ENCODE assay signal across 11 mouse cellular contexts in genomic region chr14:20328474-20328873, GRCm38 (mm10). TPM values are rescaled to one million over a fixed set of nuclear protein-coding genes. Genes with fewer than 3 reads are reported as not detected.
DNase-seq lines count a peak whose midpoint lies in the region; ATAC-seq and TF ChIP-seq lines count a peak whose summit lies in the region.
"Had no signal": no experiment of that assay in that cellular context is flagged by ENCODE, and none has a peak within 500 bp of the region (broad histone marks: within the 10 kb centered on the region; RNA-seq: fewer than 3 reads in every experiment).

No protein-coding gene starts in this region.

- H3K4me3 ChIP-seq in left cerebral cortex, adult 2 months: no peak overlapping the region
- H3K4me3 ChIP-seq in kidney, embryonic 15.5 days (replicated peaks): no peak overlapping the region
- no peak overlapping the region for H3K4me3 ChIP-seq in stomach, postnatal 0 days (ENCODE audit: low read depth, low read length)
- H3K4me3 ChIP-seq: limb, embryonic 13.5 days; neural tube, embryonic 13.5 days had no signal

- TF ChIP-seq EP300 in stomach, postnatal 0 days (optimal IDR thresholded peaks at IDR 0.05): no peak

- no peaks in the 10 kb centered on the region for H3K9me3 ChIP-seq in kidney, embryonic 15.5 days (replicated peaks)
- H3K9me3 ChIP-seq in stomach, postnatal 0 days (ENCODE audit: control insufficient read depth, low read length): no peaks in the 10 kb centered on the region
- H3K9me3 ChIP-seq: limb, embryonic 13.5 days; neural tube, embryonic 13.5 days had no signal

- H3K36me3 ChIP-seq in kidney, embryonic 15.5 days: peaks cover 91% of the 10 kb centered on the region
- peaks cover 14% of the 10 kb centered on the region for H3K36me3 ChIP-seq in stomach, postnatal 0 days (ENCODE audit: control insufficient read depth, insufficient read depth, low read length)

- no peak for DNase-seq in left cerebral cortex, adult 2 months (ENCODE audit: extremely low spot score in 1 of 2, low spot score in 2 of 2)
- DNase-seq in left cerebral cortex, postnatal 36 days (ENCODE audit: low spot score in 2 of 2): no peak
- peak; percentile 11 for DNase-seq in brain, adult 2 months (ENCODE audit: low read depth, low spot score)
- peak; percentile 55 for DNase-seq in stomach, postnatal 0 days (ENCODE audit: low spot score)
- DNase-seq in layer of hippocampus, adult 11-12 months (ENCODE audit: low spot score): no peak
- DNase-seq: gastrocnemius, postnatal 36 days had no signal

- no peaks in the 10 kb centered on the region for H3K4me1 ChIP-seq in kidney, embryonic 15.5 days
- no peaks in the 10 kb centered on the region for H3K4me1 ChIP-seq in stomach, postnatal 0 days (replicated peaks; ENCODE audit: control insufficient read depth, insufficient read depth)
- H3K4me1 ChIP-seq: limb, embryonic 13.5 days; neural tube, embryonic 13.5 days had no signal

- intact Hi-C loops in left cerebral cortex, adult 2 months (cut with DNase I): no loop called here
- intact Hi-C loops in left cerebral cortex, postnatal 36 days (cut with DNase I): no loop called here

- H3K27me3 ChIP-seq in kidney, embryonic 15.5 days: no peaks in the 10 kb centered on the region
- no peaks in the 10 kb centered on the region for H3K27me3 ChIP-seq in stomach, postnatal 0 days (ENCODE audit: control insufficient read depth, insufficient read depth, low read length)
- H3K27me3 ChIP-seq: limb, embryonic 13.5 days; neural tube, embryonic 13.5 days had no signal

- 73% methylated on average over 9 of the region's 9 CpGs for WGBS in kidney, embryonic 15.5 days
- WGBS in stomach, postnatal 0 days: 58% methylated on average over 9 of the region's 9 CpGs

- TF ChIP-seq CTCF in left cerebral cortex, adult 2 months (IDR thresholded peaks at IDR 0.05): peak; percentile 45
- peak; percentile 76 for TF ChIP-seq CTCF in stomach, postnatal 0 days (IDR thresholded peaks at IDR 0.05; ENCODE audit: low read depth)

- H3K4me2 ChIP-seq in kidney, embryonic 15.5 days: no peak overlapping the region
- H3K4me2 ChIP-seq in stomach, postnatal 0 days (replicated peaks; ENCODE audit: low read depth): no peak overlapping the region
- H3K4me2 ChIP-seq: limb, embryonic 13.5 days; neural tube, embryonic 13.5 days had no signal

- no peak overlapping the region for H3K27ac ChIP-seq in left cerebral cortex, adult 2 months
- no peak overlapping the region for H3K27ac ChIP-seq in kidney, embryonic 15.5 days
- no peak overlapping the region for H3K27ac ChIP-seq in stomach, postnatal 0 days (replicated peaks)
- H3K27ac ChIP-seq: limb, embryonic 13.5 days; neural tube, embryonic 13.5 days had no signal

- peak; percentile 52; the same call in 1 of the 2 replicates for ATAC-seq in kidney, embryonic 15.5 days (replicated peaks; ENCODE audit: low FRiP score)
- peak; percentile 66 for ATAC-seq in stomach, postnatal 0 days (ENCODE audit: low FRiP score, low TSS enrichment)
- no peak for ATAC-seq in activated CD4-positive, CD25-positive, alpha-beta regulatory T cell, adult 4 months
- ATAC-seq in frontal cortex, adult (ENCODE audit: low TSS enrichment): no peak; the same call in 1 of the 2 replicates

- H3K9ac ChIP-seq in kidney, embryonic 15.5 days: no peak overlapping the region
- no peak overlapping the region for H3K9ac ChIP-seq in stomach, postnatal 0 days (ENCODE audit: low read length)
- H3K9ac ChIP-seq: limb, embryonic 13.5 days; neural tube, embryonic 13.5 days had no signal

RNA-seq across cellular contexts. Expression of gene Ecd, which starts 19.4 kb away (rescaled TPM):
- 10 to 100 TPM; 33.2 to 39.0 TPM for total RNA-seq in left cerebral cortex, adult 2 months (2021)
- 10 to 100 TPM; 37.1 to 41.9 TPM for total RNA-seq in left cerebral cortex, postnatal 36 days (2021)
- 54.4 and 61.5 TPM in 2 replicates for polyA plus RNA-seq in kidney, embryonic 15.5 days (2015; fragmentation: Nextera tagmentation; extraction: Ambion mirVana)
- 21.5 and 23.4 TPM in 2 replicates for polyA plus RNA-seq in stomach, postnatal 0 days (2015; fragmentation: Nextera tagmentation; extraction: Ambion mirVana)
- polyA plus RNA-seq in activated CD4-positive, CD25-positive, alpha-beta regulatory T cell, adult 4 months (2017; shearing (Covaris generic)): 10 to 100 TPM; 59.5 to 69.5 TPM

RNA-seq across cellular contexts. Expression of gene Fam149b, which starts 19.5 kb away (rescaled TPM):
- 10 to 100 TPM; 50.6 to 53.1 TPM for total RNA-seq in left cerebral cortex, adult 2 months (2021)
- total RNA-seq in left cerebral cortex, postnatal 36 days (2021): 10 to 100 TPM; 46.1 to 56.2 TPM
- 34.5 and 40.0 TPM in 2 replicates for polyA plus RNA-seq in kidney, embryonic 15.5 days (2015; fragmentation: Nextera tagmentation; extraction: Ambion mirVana)
- 13.5 and 14.8 TPM in 2 replicates for polyA plus RNA-seq in stomach, postnatal 0 days (2015; fragmentation: Nextera tagmentation; extraction: Ambion mirVana)
- polyA plus RNA-seq in activated CD4-positive, CD25-positive, alpha-beta regulatory T cell, adult 4 months (2017; shearing (Covaris generic)): 10 to 100 TPM; 38.4 to 66.1 TPM

RNA-seq across cellular contexts. Expression of gene Nudt13, which starts 34.0 kb away (rescaled TPM):
- total RNA-seq in left cerebral cortex, adult 2 months (2021): 10 to 100 TPM; 17.3 to 18.6 TPM
- 10 to 100 TPM; 17.4 to 19.5 TPM for total RNA-seq in left cerebral cortex, postnatal 36 days (2021)
- polyA plus RNA-seq in kidney, embryonic 15.5 days (2015; fragmentation: Nextera tagmentation; extraction: Ambion mirVana): 17.4 and 18.2 TPM in 2 replicates
- polyA plus RNA-seq in stomach, postnatal 0 days (2015; fragmentation: Nextera tagmentation; extraction: Ambion mirVana): 11.6 and 11.8 TPM in 2 replicates
- 10 to 100 TPM; 16.2 to 17.6 TPM for polyA plus RNA-seq in activated CD4-positive, CD25-positive, alpha-beta regulatory T cell, adult 4 months (2017; shearing (Covaris generic))

RNA-seq across cellular contexts. Expression of gene Kcnk16, which starts 59.5 kb away (rescaled TPM):
- total RNA-seq in left cerebral cortex, adult 2 months (2021): not detected
- not detected for total RNA-seq in left cerebral cortex, postnatal 36 days (2021)
- 0.21 TPM in 1 of 2 replicates, not detected in the other for polyA plus RNA-seq in kidney, embryonic 15.5 days (2015; fragmentation: Nextera tagmentation; extraction: Ambion mirVana)
- polyA plus RNA-seq in stomach, postnatal 0 days (2015; fragmentation: Nextera tagmentation; extraction: Ambion mirVana): 4.8 and 5.7 TPM in 2 replicates
- polyA plus RNA-seq in activated CD4-positive, CD25-positive, alpha-beta regulatory T cell, adult 4 months (2017; shearing (Covaris generic)): not detected
- total RNA-seq: gastrocnemius, postnatal 36 days had no signal
- polyA plus RNA-seq: limb, embryonic 13.5 days had no signal

Comparison
In these comparisons a context has a peak if more than half of its experiments do, and no peak if none do; other contexts are left out.
1. DNase-seq: peak in brain, adult 2 months (single experiment) and stomach, postnatal 0 days (single experiment); none in left cerebral cortex, adult 2 months (0 of 2), left cerebral cortex, postnatal 36 days (0 of 2) and layer of hippocampus, adult 11-12 months (single experiment).
2. ATAC-seq: peak in kidney, embryonic 15.5 days (single experiment) and stomach, postnatal 0 days (single experiment); none in activated CD4-positive, CD25-positive, alpha-beta regulatory T cell, adult 4 months (single experiment) and frontal cortex, adult (single experiment).